ENCODE assay signal across 18 mouse cellular contexts in the genomic region with DNA sequence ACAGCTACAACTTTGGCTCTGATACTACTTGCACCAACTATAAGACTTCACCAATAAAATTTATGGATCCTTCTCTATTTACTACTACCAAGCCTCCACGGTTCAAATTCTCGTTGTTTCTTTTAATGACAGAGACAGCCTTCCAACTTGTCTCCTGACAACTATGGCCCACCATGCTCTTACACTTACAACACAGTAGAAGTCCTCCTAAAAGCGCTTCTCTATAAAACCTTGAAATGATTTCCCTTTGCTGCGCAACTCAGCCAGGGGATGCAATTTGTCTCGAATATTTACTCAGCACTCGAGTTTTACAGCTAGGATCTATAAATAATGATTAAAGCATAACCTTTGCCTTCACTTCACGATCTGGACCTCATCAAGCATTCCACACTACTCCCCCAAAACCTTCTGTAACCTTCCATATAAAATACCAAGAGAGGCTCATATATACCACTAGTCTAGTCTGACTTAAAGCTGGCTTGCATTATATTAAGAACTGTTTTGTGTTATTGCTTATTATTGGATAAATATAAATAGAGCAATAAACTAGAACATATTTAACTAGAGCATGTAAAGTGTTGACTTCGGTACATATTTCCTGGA. TPM values are rescaled to one million over a fixed set of nuclear protein-coding genes. Genes with fewer than 3 reads are reported as not detected.
DNase-seq lines count a peak whose midpoint lies in the region; ATAC-seq and TF ChIP-seq lines count a peak whose summit lies in the region.
"Had no signal": no experiment of that assay in that cellular context is flagged by ENCODE, and none has a peak within 500 bp of the region (broad histone marks: within the 10 kb centered on the region; RNA-seq: fewer than 3 reads in every experiment).

No protein-coding gene starts in this region.

- no peak overlapping the region for H3K27ac ChIP-seq in kidney, embryonic 15.5 days
- no peak overlapping the region for H3K27ac ChIP-seq in limb, embryonic 11.5 days (replicated peaks; ENCODE audit: low read depth, low read length)
- H3K27ac ChIP-seq in limb, embryonic 10.5 days, result no peak overlapping the region
- H3K27ac ChIP-seq in limb, embryonic 14.5 days (replicated peaks; ENCODE audit: low read depth, low read length), result no peak overlapping the region
- no peak overlapping the region for H3K27ac ChIP-seq in hindbrain, embryonic 14.5 days
- H3K27ac ChIP-seq: embryonic facial prominence, embryonic 10.5 days; heart, embryonic 10.5 days; hindbrain, embryonic 12.5 days had no signal

- H3K27me3 ChIP-seq in kidney, embryonic 15.5 days, result no peaks in the 10 kb centered on the region
- H3K27me3 ChIP-seq in limb, embryonic 11.5 days (ENCODE audit: control insufficient read depth, insufficient read depth, low read length), result no peaks in the 10 kb centered on the region
- no peaks in the 10 kb centered on the region for H3K27me3 ChIP-seq in limb, embryonic 10.5 days (ENCODE audit: low read depth, poor library complexity, severe bottlenecking)
- no peaks in the 10 kb centered on the region for H3K27me3 ChIP-seq in limb, embryonic 14.5 days (ENCODE audit: control insufficient read depth, insufficient read depth, low read length)
- no peaks in the 10 kb centered on the region for H3K27me3 ChIP-seq in hindbrain, embryonic 14.5 days (ENCODE audit: control insufficient read depth, insufficient read depth, low read length)
- H3K27me3 ChIP-seq: hindbrain, embryonic 12.5 days had no signal

- ATAC-seq in kidney, embryonic 15.5 days (replicated peaks; ENCODE audit: low FRiP score), result peak; percentile 78
- peak; percentile 35; the same call in 1 of the 2 replicates for ATAC-seq in limb, embryonic 11.5 days (ENCODE audit: insufficient number of reproducible peaks, low FRiP score, low TSS enrichment, low read depth)
- ATAC-seq in limb, embryonic 14.5 days (ENCODE audit: low FRiP score, low read depth), result peak; percentile 47; the same call in 1 of the 2 replicates
- no peak for ATAC-seq in hindbrain, embryonic 14.5 days (ENCODE audit: low FRiP score)
- ATAC-seq: forebrain, embryonic 14.5 days had no signal

- H3K4me1 ChIP-seq in kidney, embryonic 15.5 days, result no peaks in the 10 kb centered on the region
- H3K4me1 ChIP-seq in limb, embryonic 11.5 days (ENCODE audit: control insufficient read depth, insufficient read depth, low read length), result no peaks in the 10 kb centered on the region
- H3K4me1 ChIP-seq in limb, embryonic 10.5 days, result peaks cover 2% of the 10 kb centered on the region; the same call in 1 of the 2 replicates
- no peaks in the 10 kb centered on the region for H3K4me1 ChIP-seq in limb, embryonic 14.5 days (ENCODE audit: control insufficient read depth, insufficient read depth, low read length)
- H3K4me1 ChIP-seq in hindbrain, embryonic 14.5 days (replicated peaks; ENCODE audit: control insufficient read depth, insufficient read depth, low read length), result no peaks in the 10 kb centered on the region
- H3K4me1 ChIP-seq: embryonic facial prominence, embryonic 10.5 days; heart, embryonic 10.5 days; hindbrain, embryonic 12.5 days had no signal

- no peaks in the 10 kb centered on the region for H3K9me3 ChIP-seq in kidney, embryonic 15.5 days (replicated peaks)
- no peaks in the 10 kb centered on the region for H3K9me3 ChIP-seq in limb, embryonic 11.5 days (ENCODE audit: control insufficient read depth, low read length)
- no peaks in the 10 kb centered on the region for H3K9me3 ChIP-seq in limb, embryonic 10.5 days (replicated peaks)
- H3K9me3 ChIP-seq in limb, embryonic 14.5 days (ENCODE audit: control insufficient read depth, low read length), result no peaks in the 10 kb centered on the region
- no peaks in the 10 kb centered on the region for H3K9me3 ChIP-seq in hindbrain, embryonic 14.5 days (ENCODE audit: control insufficient read depth, low read length)
- H3K9me3 ChIP-seq: embryonic facial prominence, embryonic 10.5 days; heart, embryonic 10.5 days; hindbrain, embryonic 12.5 days had no signal

- no peak for TF ChIP-seq POLR2A in limb, embryonic 14.5 days (IDR thresholded peaks at IDR 0.05; ENCODE audit: borderline replicate concordance, extremely low read depth, insufficient read depth, insufficient read length)

- H3K4me3 ChIP-seq in kidney, embryonic 15.5 days (replicated peaks), result no peak overlapping the region
- H3K4me3 ChIP-seq in limb, embryonic 11.5 days (ENCODE audit: low read depth, low read length), result no peak overlapping the region
- H3K4me3 ChIP-seq in limb, embryonic 10.5 days, result no peak overlapping the region
- no peak overlapping the region for H3K4me3 ChIP-seq in limb, embryonic 14.5 days (replicated peaks; ENCODE audit: low read length)
- no peak overlapping the region for H3K4me3 ChIP-seq in hindbrain, embryonic 14.5 days (replicated peaks; ENCODE audit: low read length)
- H3K4me3 ChIP-seq: embryonic facial prominence, embryonic 10.5 days; heart, embryonic 10.5 days; hindbrain, embryonic 12.5 days had no signal

- 32% methylated on average over 8 of the region's 8 CpGs for WGBS in kidney, embryonic 15.5 days
- 41% methylated on average over 8 of the region's 8 CpGs for WGBS in limb, embryonic 11.5 days
- 63% methylated on average over 8 of the region's 8 CpGs for WGBS in limb, embryonic 10.5 days
- 21% methylated on average over 8 of the region's 8 CpGs for WGBS in limb, embryonic 14.5 days
- WGBS in hindbrain, embryonic 14.5 days, result 90% methylated on average over 8 of the region's 8 CpGs

- no peaks in the 10 kb centered on the region for H3K36me3 ChIP-seq in kidney, embryonic 15.5 days
- H3K36me3 ChIP-seq in limb, embryonic 11.5 days (ENCODE audit: control insufficient read depth, insufficient read depth, low read length), result no peaks in the 10 kb centered on the region
- H3K36me3 ChIP-seq in limb, embryonic 10.5 days, result 0 out of 2 replicates have a peak, but pooled peaks cover 2% of the 10 kb centered on the region
- H3K36me3 ChIP-seq in limb, embryonic 14.5 days (ENCODE audit: control insufficient read depth, insufficient read depth, low read length), result no peaks in the 10 kb centered on the region
- H3K36me3 ChIP-seq in hindbrain, embryonic 14.5 days (replicated peaks; ENCODE audit: control insufficient read depth, insufficient read depth), result no peaks in the 10 kb centered on the region
- H3K36me3 ChIP-seq: heart, embryonic 10.5 days; hindbrain, embryonic 12.5 days had no signal

- no peak overlapping the region for H3K9ac ChIP-seq in kidney, embryonic 15.5 days
- no peak overlapping the region for H3K9ac ChIP-seq in limb, embryonic 11.5 days (ENCODE audit: low read length)
- H3K9ac ChIP-seq in limb, embryonic 14.5 days (ENCODE audit: low read depth, low read length, severe bottlenecking), result no peak overlapping the region; the same call in 1 of the 2 replicates
- H3K9ac ChIP-seq in hindbrain, embryonic 14.5 days, result no peak overlapping the region
- H3K9ac ChIP-seq: hindbrain, embryonic 12.5 days had no signal

- no peak overlapping the region for H3K4me2 ChIP-seq in kidney, embryonic 15.5 days
- no peak overlapping the region for H3K4me2 ChIP-seq in limb, embryonic 11.5 days (ENCODE audit: low read depth, severe bottlenecking)
- no peak overlapping the region for H3K4me2 ChIP-seq in limb, embryonic 14.5 days (replicated peaks; ENCODE audit: low read depth, low read length, severe bottlenecking)
- no peak overlapping the region for H3K4me2 ChIP-seq in hindbrain, embryonic 14.5 days (replicated peaks)
- H3K4me2 ChIP-seq: hindbrain, embryonic 12.5 days had no signal

- DNase-seq in kidney, postnatal 14 days, result no peak
- no peak for DNase-seq in limb, embryonic 11.5 days (ENCODE audit: low spot score)
- DNase-seq in limb, embryonic 10.5 days (ENCODE audit: low spot score), result no peak
- DNase-seq in limb, embryonic 14.5 days (ENCODE audit: low spot score), result no peak
- DNase-seq in hindbrain, embryonic 14.5 days (ENCODE audit: low spot score), result no peak
- DNase-seq: adrenal gland, adult 8-10 months; adrenal gland, postnatal 36 days; cerebellum, adult 2 months; cerebellum, postnatal 10 days; gastrocnemius, postnatal 10 days; heart, adult 18-20 months; heart, postnatal 10 days; heart, postnatal 4 days had no signal

RNA-seq across cellular contexts. Expression of gene Tbc1d32, which starts 21.6 kb away (rescaled TPM):
- 4.1 TPM in 2 replicates for polyA plus RNA-seq in kidney, embryonic 15.5 days (2015; fragmentation: Nextera tagmentation; extraction: Ambion mirVana)
- 3.7 and 3.9 TPM in 2 replicates for polyA plus RNA-seq in limb, embryonic 11.5 days (2014; fragmentation: Nextera tagmentation; extraction: Ambion mirVana)
- 3.5 and 3.7 TPM in 2 replicates for polyA plus RNA-seq in limb, embryonic 10.5 days (2016; fragmentation: Nextera tagmentation; extraction: Ambion mirVana)
- 2.2 and 2.6 TPM in 2 replicates for polyA plus RNA-seq in limb, embryonic 14.5 days (2012; rRNA removed)
- 2.2 and 2.4 TPM in 2 replicates for polyA plus RNA-seq in limb, embryonic 14.5 days (2014; fragmentation: Nextera tagmentation; extraction: Ambion mirVana)
- polyA plus RNA-seq in hindbrain, embryonic 14.5 days (2014; fragmentation: Nextera tagmentation; extraction: Ambion mirVana), result 3.2 and 3.8 TPM in 2 replicates
